Mouse (Mus musculus) heart, postnatal 36 days (tissue): ENCODE results near the gene Cd36. TPM values are rescaled to one million over a fixed set of nuclear protein-coding genes. Genes with fewer than 3 reads are reported as not detected.
"Not testable (repeated sequence)": the region's sequence is repeated elsewhere in the genome, so short reads cannot be mapped to it uniquely, and the experiment has no call there.

ENCODE experiments used
- DNase-seq, 2 experiments: peaks; one replicate each; pipeline ENCODE4 v3.0.0; 2021 to 2022
- intact Hi-C: fragments of 180-260 bp; cut with DNase I; formaldehyde crosslinking; loops from one replicate; pipeline ENCODE4 v1.15.1; 2025
- total RNA-seq, 2 experiments: library from RNA; stranded (reverse); gene quantifications; 2 replicates each; pipeline ENCODE4 v1.2.3; 2021

Gene Cd36
- 1,000 to 10,000 TPM; 1,925 to 2,084 TPM for total RNA-seq

DNA sequence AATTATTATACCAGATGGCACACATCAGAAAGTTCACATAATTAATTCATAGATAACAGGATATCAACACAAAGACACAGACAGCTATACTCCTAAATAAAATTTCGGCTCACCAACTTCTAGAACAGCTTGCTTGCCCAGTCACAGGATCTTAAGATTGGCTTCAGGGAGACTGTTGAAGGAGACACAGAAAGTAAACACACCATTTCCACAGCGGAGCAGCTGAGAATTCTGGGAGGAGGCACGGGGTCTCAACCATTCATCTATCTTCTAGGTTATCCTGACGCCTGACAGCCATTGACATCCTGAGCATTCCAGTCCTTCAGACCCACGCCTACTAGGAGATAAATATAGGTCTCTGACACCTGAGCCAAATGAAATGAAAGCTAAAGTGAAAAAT is at the start of gene Cd36:
TSS of gene Cd36 (minus strand) at position 204 of the 400 bp plus-strand sequence.
- DNase-seq, result peak; percentile 41 to 57
- intact Hi-C loops, result loop anchor here (2.0 kb wide), 1 partner anchor 52 kb away; no protein-coding TSS in a partner anchor

GRCm38 (mm10) chr5:17934501-17934900 is 45.9 kb upstream of the Cd36 start:
- no peak for DNase-seq
- intact Hi-C loops, result no loop called here

GRCm38 (mm10) chr5:17931588-17931987 is 43.0 kb upstream of the Cd36 start:
- intact Hi-C loops, DNase-seq: not testable (repeated sequence)

DNA sequence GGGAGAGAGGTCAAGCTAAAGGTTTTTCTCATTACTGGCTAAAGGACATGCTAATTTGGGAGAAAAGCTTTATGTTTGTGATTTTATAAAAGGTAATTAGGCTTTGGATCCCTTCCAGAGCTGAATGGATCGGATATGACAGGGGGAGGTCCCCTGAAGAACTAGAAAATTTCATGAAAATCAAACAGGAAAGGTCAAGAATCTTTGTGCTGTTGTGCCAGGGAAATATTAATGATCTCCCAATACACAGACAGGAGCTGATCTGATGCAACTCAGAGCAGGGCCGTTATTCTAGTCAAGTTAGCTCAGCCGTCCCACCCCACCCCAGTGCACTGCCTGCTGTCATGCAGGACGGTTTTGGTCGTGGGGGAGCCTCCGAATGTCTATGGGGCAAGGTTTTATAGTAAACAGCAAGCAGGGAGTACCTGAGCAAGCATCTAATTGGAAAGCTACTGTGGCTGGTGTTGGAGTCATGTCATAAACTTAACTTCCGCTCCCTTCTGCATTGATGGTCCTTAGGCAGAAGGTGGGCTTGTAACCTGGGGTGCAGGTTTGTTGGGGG is 40.5 kb upstream of the Cd36 start:
- no peak for DNase-seq
- intact Hi-C loops, result no loop called here

DNA sequence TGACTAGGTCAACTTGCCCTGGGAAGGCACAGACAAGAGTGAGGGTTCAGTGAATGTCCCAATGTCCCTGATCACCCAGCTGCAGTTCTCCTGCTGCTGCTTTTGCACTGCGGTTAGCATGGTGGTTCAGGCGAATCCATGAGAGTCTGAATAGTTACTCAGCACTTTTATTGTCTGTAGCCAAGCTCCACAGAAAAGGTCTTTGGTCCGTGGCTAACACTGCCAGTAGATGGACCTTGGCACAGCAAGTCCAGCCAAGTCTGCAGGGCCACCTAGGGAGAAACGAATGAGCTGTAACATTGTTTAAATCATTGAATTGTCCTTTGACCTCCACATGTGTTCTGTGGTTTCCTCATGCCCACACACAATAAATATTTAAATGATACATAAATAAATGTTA is 39.9 kb upstream of the Cd36 start:
- intact Hi-C loops, result no loop called here
- DNase-seq, result no peak

GRCm38 (mm10) chr5:17924085-17924518 is 35.5 kb upstream of the Cd36 start:
- DNase-seq, result no peak
- intact Hi-C loops, result loop anchor here (2.0 kb wide), 1 partner anchor 67 kb away; no protein-coding TSS in a partner anchor

DNA sequence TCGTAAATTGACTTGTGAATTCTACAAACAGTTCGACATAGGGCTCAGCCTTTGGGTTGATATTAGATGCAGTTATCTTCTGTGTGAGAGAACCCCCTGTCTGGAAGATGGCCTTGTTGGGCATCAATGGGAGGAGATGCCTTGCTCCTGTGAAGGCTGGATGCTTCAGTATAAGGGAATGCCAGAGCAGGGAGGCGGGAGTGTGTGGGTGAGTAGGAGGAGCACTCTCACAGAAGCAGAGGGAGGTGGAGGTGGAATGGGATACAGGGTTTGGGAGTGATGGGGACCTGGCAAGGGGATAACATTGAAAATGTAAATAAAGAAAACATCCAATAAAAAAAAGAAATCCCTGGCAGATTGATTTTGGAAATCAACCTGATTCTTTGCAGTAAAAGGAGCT is 35.0 kb upstream of the Cd36 start:
- intact Hi-C loops, result loop anchor here (2.0 kb wide), 1 partner anchor 67 kb away; no protein-coding TSS in a partner anchor
- no peak for DNase-seq

- no peak for DNase-seq
- intact Hi-C loops, result no loop called here
Measured at GRCm38 (mm10) chr5:17918966-17919365, 30.4 kb upstream of the Cd36 start.

DNA sequence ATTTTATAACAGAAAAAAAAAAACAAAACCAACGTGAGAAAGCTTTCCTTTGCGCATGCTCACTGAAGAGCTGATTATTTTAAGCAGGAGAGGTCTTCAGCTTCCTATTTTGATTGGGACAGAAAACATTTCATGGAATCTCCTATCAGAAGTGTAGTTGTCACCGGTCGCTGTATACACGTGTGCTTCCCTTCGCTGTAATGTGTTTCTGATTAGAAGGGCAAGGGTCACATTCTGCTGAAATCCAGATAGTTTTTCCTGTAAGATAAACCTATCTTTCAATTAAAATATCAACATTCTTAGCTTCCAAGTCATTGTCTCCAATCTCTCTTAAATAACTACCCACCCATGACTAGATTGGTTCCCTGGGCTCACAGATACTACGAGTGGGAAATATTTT is 16.2 kb upstream of the Cd36 start:
- DNase-seq, result no peak
- intact Hi-C loops, result no loop called here

DNA sequence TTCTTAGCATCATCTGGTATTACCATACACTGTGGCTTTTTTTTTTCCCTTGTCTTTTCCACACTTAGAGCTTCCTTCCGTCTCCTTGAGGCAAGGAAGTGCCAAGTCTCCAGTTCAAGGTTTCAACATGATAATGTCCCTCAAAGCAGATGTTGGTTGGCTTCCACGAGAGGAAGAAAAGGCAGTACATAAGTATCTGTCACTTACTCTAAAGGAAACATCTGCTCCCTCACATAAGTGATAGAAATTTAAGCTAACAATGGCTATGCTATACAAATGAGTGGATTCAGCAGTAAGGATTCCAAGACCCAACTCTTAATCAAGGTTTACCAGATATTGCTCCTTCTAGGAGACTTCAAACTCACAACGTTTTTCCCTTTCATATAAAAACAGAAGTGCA is 10.3 kb upstream of the Cd36 start:
- intact Hi-C loops, result no loop called here
- no peak for DNase-seq

GRCm38 (mm10) chr5:17897641-17898040 is 9.0 kb upstream of the Cd36 start:
- DNase-seq, intact Hi-C loops: not testable (repeated sequence)

- intact Hi-C loops, result no loop called here
- peak; percentile 38 to 43 for DNase-seq
Measured at GRCm38 (mm10) chr5:17893577-17894172, 5.1 kb upstream of the Cd36 start.

- no peak for DNase-seq
- intact Hi-C loops, result loop anchor here (2.0 kb wide), 1 partner anchor 52 kb away; no protein-coding TSS in a partner anchor
Measured at GRCm38 (mm10) chr5:17889291-17889690, 690 bp upstream of the Cd36 start.

DNA sequence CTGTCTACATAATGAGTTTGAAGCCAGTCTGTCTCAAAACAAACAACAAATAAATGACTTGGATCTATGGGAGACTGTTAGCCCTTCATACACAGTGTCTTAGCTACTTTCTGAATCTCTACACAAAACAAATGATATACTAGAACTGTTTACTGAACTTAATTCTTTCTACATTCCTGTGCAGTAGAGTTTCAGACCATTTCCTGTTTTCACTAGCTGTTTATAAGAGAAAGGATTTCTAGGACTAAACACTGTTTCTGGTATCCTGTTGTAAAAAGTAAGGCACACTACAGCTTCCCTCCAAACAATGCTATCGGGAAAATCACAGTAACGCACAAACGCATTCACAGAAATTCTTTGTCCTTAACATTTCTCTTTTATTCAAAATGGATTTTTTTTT is 2.2 kb downstream of the Cd36 start:
- intact Hi-C loops, result no loop called here
- DNase-seq, result no peak

GRCm38 (mm10) chr5:17883357-17883875 is 5.2 kb downstream of the Cd36 start:
- no peak for DNase-seq
- intact Hi-C loops, result loop anchor here (5.0 kb wide), 2 partner anchors 36 to 119 kb away; no protein-coding TSS in a partner anchor

GRCm38 (mm10) chr5:17881542-17881896 is 7.1 kb downstream of the Cd36 start:
- intact Hi-C loops, result loop anchor here (5.0 kb wide), 2 partner anchors 34 to 121 kb away; no protein-coding TSS in a partner anchor
- peak in 1 of 2 experiments; percentile 33 for DNase-seq

DNA sequence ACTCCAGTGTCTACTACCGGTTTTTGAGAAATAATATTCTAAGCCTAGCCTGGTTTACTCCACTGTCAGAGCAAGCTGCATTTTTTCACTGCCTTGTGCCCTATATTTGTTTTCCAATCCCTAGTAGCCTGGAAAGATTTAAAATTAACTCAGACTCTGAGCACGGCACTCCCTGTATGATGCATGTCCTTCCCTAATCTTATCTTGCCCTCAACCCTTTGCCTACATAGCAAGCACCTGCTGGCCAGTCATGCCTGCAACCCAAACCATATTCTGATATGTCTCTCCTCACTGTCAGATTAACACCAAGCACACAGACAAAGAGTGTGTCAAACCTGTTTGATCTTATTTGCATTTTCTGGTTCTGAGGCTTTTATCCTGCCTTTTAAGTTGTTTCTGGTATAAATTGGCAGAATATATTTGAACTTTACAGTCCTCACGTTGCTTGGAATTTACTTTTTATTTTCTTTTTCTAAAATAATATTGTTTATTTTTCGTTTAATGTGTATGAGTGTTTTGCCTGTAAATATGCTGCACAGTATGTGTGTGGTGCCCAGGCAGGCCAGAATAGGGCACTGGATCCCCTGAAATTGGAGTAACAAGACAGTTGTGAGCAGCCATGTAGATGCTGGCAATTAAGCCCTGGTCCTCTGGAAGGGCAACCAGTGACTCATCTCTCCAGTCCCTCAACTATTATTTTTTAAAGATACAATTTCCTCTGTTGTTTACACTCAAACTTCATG is 7.6 kb downstream of the Cd36 start:
- intact Hi-C loops, result loop anchor here (5.0 kb wide), 2 partner anchors 34 to 121 kb away; no protein-coding TSS in a partner anchor
- DNase-seq, result no peak

DNA sequence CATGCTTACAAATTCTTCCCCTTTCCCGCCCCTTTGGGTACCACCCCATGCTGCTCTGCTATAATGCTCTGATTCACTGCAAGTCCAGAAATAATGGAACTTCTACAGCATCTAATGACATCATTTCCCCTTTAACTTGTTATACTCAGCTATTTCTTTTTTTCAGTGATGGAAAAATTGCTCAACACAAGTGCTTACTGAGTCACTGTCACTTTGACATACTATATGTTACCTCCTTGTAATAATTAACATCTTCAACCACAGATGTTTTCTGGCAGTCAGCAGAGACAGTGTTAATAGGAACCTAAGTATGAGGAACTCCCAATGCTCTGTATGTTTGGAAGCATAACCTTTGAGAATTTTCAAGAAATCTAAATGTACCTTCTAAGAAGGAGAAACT is 8.7 kb downstream of the Cd36 start:
- no peak for DNase-seq
- intact Hi-C loops, result loop anchor here (5.0 kb wide), 4 partner anchors 33 to 122 kb away; no protein-coding TSS in a partner anchor

DNA sequence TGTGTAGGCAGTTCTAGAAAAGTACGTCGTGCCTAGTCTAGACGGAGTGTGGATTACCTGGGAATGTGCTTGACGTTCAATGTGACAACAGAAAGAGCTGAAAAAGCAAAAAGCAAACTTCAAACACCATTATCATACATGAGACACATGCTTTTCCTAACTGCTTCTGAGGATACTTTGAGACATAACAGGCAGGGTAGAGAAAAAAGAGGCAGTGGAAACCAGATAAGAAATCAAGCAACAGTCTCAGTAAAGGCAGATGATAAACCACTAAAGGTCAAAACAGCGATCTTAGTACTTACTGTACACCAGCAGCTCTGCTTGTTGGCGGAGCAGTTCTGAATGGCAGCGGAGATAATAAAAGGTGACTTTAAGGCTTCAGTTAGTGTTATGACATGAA is 11.6 kb downstream of the Cd36 start:
- intact Hi-C loops, result loop anchor here (5.0 kb wide), 2 partner anchors 40 to 105 kb away; no protein-coding TSS in a partner anchor
- DNase-seq, result peak in 1 of 2 experiments; percentile 48

GRCm38 (mm10) chr5:17876637-17877036 is 12.0 kb downstream of the Cd36 start:
- intact Hi-C loops, result loop anchor here (5.0 kb wide), 2 partner anchors 39 to 106 kb away; no protein-coding TSS in a partner anchor
- DNase-seq, result peak; percentile 58 to 68

- intact Hi-C loops, result no loop called here
- DNase-seq, result no peak
Measured at GRCm38 (mm10) chr5:17874335-17874734, 14.3 kb downstream of the Cd36 start.
